In the genomic region with DNA sequence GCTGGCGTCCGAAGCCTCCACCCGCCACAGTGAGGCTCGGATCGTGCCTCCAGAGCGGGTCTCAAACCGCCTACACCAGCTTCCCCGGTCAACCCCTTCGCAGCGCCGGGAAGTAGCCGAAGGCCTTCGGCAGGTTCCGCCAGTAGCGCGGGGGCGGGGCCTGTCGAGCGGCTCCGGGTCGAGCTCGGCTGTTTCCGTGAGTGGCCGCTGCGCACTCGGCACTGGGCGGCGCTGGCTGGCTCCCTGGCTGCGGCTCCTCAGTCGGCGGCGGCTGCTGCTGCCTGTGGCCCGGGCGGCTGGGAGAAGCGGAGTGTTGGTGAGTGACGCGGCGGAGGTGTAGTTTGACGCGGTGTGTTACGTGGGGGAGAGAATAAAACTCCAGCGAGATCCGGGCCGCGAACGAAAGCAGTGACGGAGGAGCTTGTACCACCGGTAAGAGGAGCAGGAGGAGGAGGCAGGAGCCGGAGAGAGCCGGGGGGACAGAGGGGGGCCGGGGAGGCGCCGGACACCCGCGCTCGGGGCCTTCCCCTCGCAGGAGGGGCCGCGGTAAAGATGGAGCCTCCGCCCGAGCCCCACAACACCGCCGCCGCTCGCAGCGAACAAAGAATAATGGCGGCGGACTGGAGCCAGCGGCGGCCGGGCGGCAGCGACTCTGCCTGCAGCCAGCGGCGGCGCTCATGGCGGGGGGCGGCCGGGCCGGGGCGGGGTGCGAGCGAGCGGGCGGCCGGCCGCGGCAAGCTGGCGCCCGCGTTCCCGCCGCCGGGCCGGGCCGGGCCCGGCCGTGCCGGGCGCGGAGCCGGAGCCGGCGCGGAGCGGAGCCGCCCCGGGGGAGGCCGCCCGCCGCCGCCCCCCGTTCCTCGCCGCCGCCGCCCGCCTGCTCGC, we compare ENCODE assay signal across 8 mouse cellular contexts. TPM values are rescaled to one million over a fixed set of nuclear protein-coding genes. Genes with fewer than 3 reads are reported as not detected.
DNase-seq lines count a peak whose midpoint lies in the region; ATAC-seq and TF ChIP-seq lines count a peak whose summit lies in the region.

A gene (plus strand): TSS at position 57 of the 882 bp plus-strand sequence.

- peaks cover 11% of the 10 kb centered on the region for H3K36me3 ChIP-seq in forebrain, embryonic 10.5 days (replicated peaks)
- H3K36me3 ChIP-seq in heart, embryonic 15.5 days: no peaks in the 10 kb centered on the region
- no peaks in the 10 kb centered on the region for H3K36me3 ChIP-seq in liver, embryonic 14.5 days (replicated peaks; ENCODE audit: control insufficient read depth, insufficient read depth, low read depth)
- no peaks in the 10 kb centered on the region for H3K36me3 ChIP-seq in neural tube, embryonic 11.5 days (ENCODE audit: control insufficient read depth, insufficient read depth, low read length)
- H3K36me3 ChIP-seq in stomach, postnatal 0 days (ENCODE audit: control insufficient read depth, insufficient read depth, low read length): no peaks in the 10 kb centered on the region

- peak; percentile 97 for ATAC-seq in heart, embryonic 15.5 days (replicated peaks; ENCODE audit: insufficient number of reproducible peaks, insufficient read depth, low FRiP score, low read depth)
- ATAC-seq in liver, embryonic 14.5 days (ENCODE audit: insufficient read depth): peak; percentile 92
- ATAC-seq in neural tube, embryonic 11.5 days (ENCODE audit: insufficient read depth, low FRiP score, low TSS enrichment): peak; percentile 97
- ATAC-seq in stomach, postnatal 0 days (ENCODE audit: low FRiP score, low TSS enrichment): peak; percentile 99

- no peaks in the 10 kb centered on the region for H3K27me3 ChIP-seq in forebrain, embryonic 10.5 days (ENCODE audit: poor library complexity, severe bottlenecking)
- H3K27me3 ChIP-seq in heart, embryonic 15.5 days: no peaks in the 10 kb centered on the region
- no peaks in the 10 kb centered on the region for H3K27me3 ChIP-seq in liver, embryonic 14.5 days (ENCODE audit: control insufficient read depth, insufficient read depth, low read length)
- no peaks in the 10 kb centered on the region for H3K27me3 ChIP-seq in neural tube, embryonic 11.5 days (ENCODE audit: control insufficient read depth, insufficient read depth, low read length)
- H3K27me3 ChIP-seq in stomach, postnatal 0 days (ENCODE audit: control insufficient read depth, insufficient read depth, low read length): no peaks in the 10 kb centered on the region

- H3K4me2 ChIP-seq in heart, embryonic 15.5 days: peak within 1 kb of the TSS; percentile 80
- H3K4me2 ChIP-seq in liver, embryonic 14.5 days (ENCODE audit: low read depth): peak within 1 kb of the TSS; percentile 98
- peak within 1 kb of the TSS; percentile 85 for H3K4me2 ChIP-seq in neural tube, embryonic 11.5 days (ENCODE audit: low read depth)
- H3K4me2 ChIP-seq in stomach, postnatal 0 days (replicated peaks; ENCODE audit: low read depth): peak within 1 kb of the TSS; percentile 95

- no peak for TF ChIP-seq EP300 in liver, embryonic 14.5 days (IDR thresholded peaks at IDR 0.05; ENCODE audit: low read depth)
- TF ChIP-seq EP300 in stomach, postnatal 0 days (optimal IDR thresholded peaks at IDR 0.05): no peak

- DNase-seq in CD8-positive naive resting alpha-beta T cell, adult 2 months (ENCODE audit: low read depth in 2 of 2, low spot score in 2 of 2): peak; percentile 96 to 98
- peak; percentile 88 for DNase-seq in c-Kit-positive CD71-negative TER-119-negative erythroid progenitor cells, embryonic 14.5 days (ENCODE audit: low read depth)
- peak; percentile 98 for DNase-seq in forebrain, embryonic 10.5 days (ENCODE audit: extremely low spot score, low spot score)
- peak; percentile 98 for DNase-seq in kidney, postnatal 25 days
- DNase-seq in liver, embryonic 14.5 days (ENCODE audit: low read depth in 3 of 3, low spot score in 3 of 3): peak; percentile 88 to 91 (median 88)
- peak; percentile 98 for DNase-seq in neural tube, embryonic 11.5 days (ENCODE audit: low spot score)
- peak; percentile 99 for DNase-seq in stomach, postnatal 0 days (ENCODE audit: low spot score)

- peak within 1 kb of the TSS; percentile 81 for H3K4me3 ChIP-seq in forebrain, embryonic 10.5 days
- H3K4me3 ChIP-seq in heart, embryonic 15.5 days: peak within 1 kb of the TSS; percentile 87
- H3K4me3 ChIP-seq in liver, embryonic 14.5 days (ENCODE audit: insufficient read depth in 1 of 2, low read depth in 2 of 2, low read length in 2 of 2): peak within 1 kb of the TSS; percentile 97
- peak within 1 kb of the TSS; percentile 94 for H3K4me3 ChIP-seq in neural tube, embryonic 11.5 days (ENCODE audit: low read depth, low read length)
- peak within 1 kb of the TSS; percentile 81 for H3K4me3 ChIP-seq in stomach, postnatal 0 days (ENCODE audit: low read depth, low read length)

- H3K9me3 ChIP-seq in forebrain, embryonic 10.5 days: peaks cover 5% of the 10 kb centered on the region; the same call in 1 of the 2 replicates
- H3K9me3 ChIP-seq in heart, embryonic 15.5 days (replicated peaks): no peaks in the 10 kb centered on the region
- H3K9me3 ChIP-seq in liver, embryonic 14.5 days (ENCODE audit: control insufficient read depth, low read length): no peaks in the 10 kb centered on the region
- no peaks in the 10 kb centered on the region for H3K9me3 ChIP-seq in neural tube, embryonic 11.5 days (ENCODE audit: control insufficient read depth, low read length)
- no peaks in the 10 kb centered on the region for H3K9me3 ChIP-seq in stomach, postnatal 0 days (ENCODE audit: control insufficient read depth, low read length)

- peaks cover 38% of the 10 kb centered on the region for H3K4me1 ChIP-seq in forebrain, embryonic 10.5 days
- peaks cover 21% of the 10 kb centered on the region for H3K4me1 ChIP-seq in heart, embryonic 15.5 days (replicated peaks)
- peaks cover 9 to 17% of the 10 kb centered on the region in 2 experiments for H3K4me1 ChIP-seq in liver, embryonic 14.5 days (replicated peaks; ENCODE audit: control insufficient read depth in 2 of 2, insufficient read depth in 2 of 2, low read length in 1 of 2)
- H3K4me1 ChIP-seq in neural tube, embryonic 11.5 days (ENCODE audit: control insufficient read depth, insufficient read depth, low read length): peaks cover 13% of the 10 kb centered on the region; the same call in 1 of the 2 replicates
- H3K4me1 ChIP-seq in stomach, postnatal 0 days (replicated peaks; ENCODE audit: control insufficient read depth, insufficient read depth): peaks cover 3% of the 10 kb centered on the region; the same call in 1 of the 2 replicates

- peak within 1 kb of the TSS; percentile 99 for H3K27ac ChIP-seq in forebrain, embryonic 10.5 days
- H3K27ac ChIP-seq in heart, embryonic 15.5 days: peak within 1 kb of the TSS; percentile 100
- H3K27ac ChIP-seq in liver, embryonic 14.5 days: peak within 1 kb of the TSS; percentile 98
- H3K27ac ChIP-seq in neural tube, embryonic 11.5 days (ENCODE audit: low read depth, low read length): peak within 1 kb of the TSS; percentile 100
- H3K27ac ChIP-seq in stomach, postnatal 0 days (replicated peaks): peak within 1 kb of the TSS; percentile 100

- peak; percentile 18; the same call in 1 of the 2 replicates for TF ChIP-seq CTCF in liver, embryonic 14.5 days (IDR thresholded peaks at IDR 0.05; ENCODE audit: low read depth)
- peak; percentile 47; the same call in 1 of the 2 replicates for TF ChIP-seq CTCF in stomach, postnatal 0 days (IDR thresholded peaks at IDR 0.05; ENCODE audit: low read depth)

- H3K9ac ChIP-seq in heart, embryonic 15.5 days: peak within 1 kb of the TSS; percentile 100
- peak within 1 kb of the TSS; percentile 99 for H3K9ac ChIP-seq in liver, embryonic 14.5 days (replicated peaks)
- H3K9ac ChIP-seq in neural tube, embryonic 11.5 days (ENCODE audit: low read length): peak within 1 kb of the TSS; percentile 98
- peak within 1 kb of the TSS; percentile 99 for H3K9ac ChIP-seq in stomach, postnatal 0 days (ENCODE audit: low read length)

- WGBS in forebrain, embryonic 10.5 days: 7% methylated on average over 119 of the region's 119 CpGs
- under 1% methylated on average over 73 of the region's 119 CpGs for WGBS in heart, embryonic 15.5 days
- under 1% methylated on average over 98 of the region's 119 CpGs for WGBS in liver, embryonic 14.5 days (ENCODE audit: insufficient replicate concordance)
- WGBS in neural tube, embryonic 11.5 days: under 1% methylated on average over 98 of the region's 119 CpGs
- under 1% methylated on average over 72 of the region's 119 CpGs for WGBS in stomach, postnatal 0 days

RNA-seq across cellular contexts. Expression of the gene that starts here (rescaled TPM):
- polyA plus RNA-seq in forebrain, embryonic 10.5 days (2016; fragmentation: Nextera tagmentation; extraction: Ambion mirVana): 49.3 and 52.1 TPM in 2 replicates
- 16.6 and 22.5 TPM in 2 replicates for polyA plus RNA-seq in heart, embryonic 15.5 days (2015; fragmentation: Nextera tagmentation; extraction: Ambion mirVana)
- 3.4 and 4.9 TPM in 2 replicates for polyA plus RNA-seq in liver, embryonic 14.5 days (2012; rRNA removed)
- 12.6 and 14.0 TPM in 2 replicates for polyA plus RNA-seq in liver, embryonic 14.5 days (2014; fragmentation: Nextera tagmentation; extraction: Ambion mirVana)
- 58.2 and 63.0 TPM in 2 replicates for polyA plus RNA-seq in neural tube, embryonic 11.5 days (2014; fragmentation: Nextera tagmentation; extraction: Ambion mirVana)
- 8.5 and 9.2 TPM in 2 replicates for polyA plus RNA-seq in stomach, postnatal 0 days (2015; fragmentation: Nextera tagmentation; extraction: Ambion mirVana)

Comparison
In these comparisons a context has a peak if more than half of its experiments do, and no peak if none do; other contexts are left out.
1. Peak in every context shown above with its lines: DNase-seq, ATAC-seq, H3K4me3 ChIP-seq and H3K27ac ChIP-seq.